Mouse (Mus musculus): Measurements from ENCODE around the gene Pus10. TPM values are rescaled to one million over a fixed set of nuclear protein-coding genes. Genes with fewer than 3 reads are reported as not detected.
"Not testable (repeated sequence)": the region's sequence is repeated elsewhere in the genome, so short reads cannot be mapped to it uniquely, and the experiment has no call there.

Gene Pus10
- polyA plus RNA-seq, 1 experiment from 2014 or later: 23.8 TPM

- Histone ChIP-seq H3K9ac (ENCODE audit: low read length) (no peak overlapping the region), H3K9me3 (ENCODE audit: control insufficient read depth, low read length) (no peaks in the 10 kb centered on the region), H3K27me3 (replicated peaks; ENCODE audit: control insufficient read depth, insufficient read depth, low read length) (no peaks in the 10 kb centered on the region), H3K4me3 (ENCODE audit: low read depth, low read length) (no peak overlapping the region), H3K4me2 (ENCODE audit: low read length) (no peak overlapping the region), H3K27ac (ENCODE audit: low read depth) (no peak overlapping the region), H3K4me1 (replicated peaks; ENCODE audit: control insufficient read depth, insufficient read depth, low read length) (no peaks in the 10 kb centered on the region), H3K36me3 (ENCODE audit: control insufficient read depth, insufficient read depth, low read length) (no peaks in the 10 kb centered on the region)
- WGBS: 89% methylated on average over 1 of the region's 1 CpGs
- ATAC-seq (replicated peaks; ENCODE audit: low FRiP score, low TSS enrichment, low read depth) (no peak), DNase-seq (ENCODE audit: low spot score) (no peak)
These were observed 87.7 kb downstream of the Pus10 start for GRCm38 (mm10) chr11:23753136-23753710.

GRCm38 (mm10) chr11:23754329-23754728 is 88.9 kb downstream of the Pus10 start:
- Histone ChIP-seq H3K4me1 (replicated peaks; ENCODE audit: control insufficient read depth, insufficient read depth, low read length) (no peaks in the 10 kb centered on the region), H3K27me3 (replicated peaks; ENCODE audit: control insufficient read depth, insufficient read depth, low read length) (no peaks in the 10 kb centered on the region), H3K27ac (ENCODE audit: low read depth) (no peak overlapping the region), H3K36me3 (ENCODE audit: control insufficient read depth, insufficient read depth, low read length) (no peaks in the 10 kb centered on the region), H3K9ac (ENCODE audit: low read length) (no peak overlapping the region), H3K9me3 (ENCODE audit: control insufficient read depth, low read length) (no peaks in the 10 kb centered on the region), H3K4me2 (ENCODE audit: low read length) (no peak overlapping the region), H3K4me3 (ENCODE audit: low read depth, low read length) (no peak overlapping the region)
- ATAC-seq (replicated peaks; ENCODE audit: low FRiP score, low TSS enrichment, low read depth): no peak
- no peak for DNase-seq (ENCODE audit: low spot score)

DNA sequence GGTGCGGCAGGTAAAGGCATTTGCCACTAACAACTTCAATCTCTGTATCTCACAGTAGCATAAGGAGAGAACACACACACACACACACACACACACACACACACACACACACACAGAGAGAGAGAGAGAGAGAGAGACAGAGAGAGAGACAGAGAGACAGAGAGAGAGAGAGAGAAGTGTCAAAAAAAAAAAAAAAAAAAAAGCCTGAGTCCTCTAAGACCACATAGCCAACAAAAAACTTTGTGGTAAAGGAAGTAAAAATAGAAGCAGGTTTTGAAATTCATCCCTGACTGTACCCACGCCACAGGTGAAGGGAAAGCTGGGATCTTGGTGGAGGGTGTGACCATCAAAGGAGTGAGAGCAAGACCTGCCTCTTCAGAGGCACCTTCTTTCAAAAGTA is 92.7 kb downstream of the Pus10 start:
- Histone ChIP-seq H3K4me3 (ENCODE audit: low read depth, low read length) (no peak overlapping the region), H3K4me1 (replicated peaks; ENCODE audit: control insufficient read depth, insufficient read depth, low read length) (no peaks in the 10 kb centered on the region), H3K27me3 (replicated peaks; ENCODE audit: control insufficient read depth, insufficient read depth, low read length) (no peaks in the 10 kb centered on the region), H3K9me3 (ENCODE audit: control insufficient read depth, low read length) (no peaks in the 10 kb centered on the region), H3K4me2 (ENCODE audit: low read length) (no peak overlapping the region), H3K36me3 (ENCODE audit: control insufficient read depth, insufficient read depth, low read length) (no peaks in the 10 kb centered on the region), H3K27ac (ENCODE audit: low read depth) (no peak overlapping the region), H3K9ac (ENCODE audit: low read length) (no peak overlapping the region)
- WGBS: 82% methylated on average over 2 of the region's 2 CpGs
- no peak for ATAC-seq (replicated peaks; ENCODE audit: low FRiP score, low TSS enrichment, low read depth)
- DNase-seq (ENCODE audit: low spot score): no peak

DNA sequence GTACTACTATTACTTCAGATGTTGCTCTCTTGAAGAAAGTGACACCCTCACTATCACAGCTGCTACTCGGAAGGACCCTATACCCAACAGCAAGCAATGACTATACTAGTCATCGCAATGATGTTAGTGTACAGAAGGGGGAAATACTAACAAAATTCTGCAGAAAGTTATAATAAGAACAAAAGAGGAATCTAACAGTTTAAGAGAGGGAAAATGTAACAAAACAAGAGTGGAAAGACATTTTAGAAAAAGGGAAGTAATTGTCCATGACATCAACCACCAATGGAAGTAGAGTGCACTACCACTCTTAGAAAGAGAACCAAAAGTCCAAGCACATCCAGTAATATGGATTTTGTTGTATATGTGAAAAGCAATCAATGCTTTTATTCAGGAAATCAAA is 97.2 kb downstream of the Pus10 start:
- Histone ChIP-seq H3K4me1 (replicated peaks; ENCODE audit: control insufficient read depth, insufficient read depth, low read length) (no peaks in the 10 kb centered on the region), H3K9ac (ENCODE audit: low read length) (no peak overlapping the region), H3K9me3 (ENCODE audit: control insufficient read depth, low read length) (no peaks in the 10 kb centered on the region), H3K4me3 (ENCODE audit: low read depth, low read length) (no peak overlapping the region), H3K4me2 (ENCODE audit: low read length) (no peak overlapping the region), H3K27me3 (replicated peaks; ENCODE audit: control insufficient read depth, insufficient read depth, low read length) (no peaks in the 10 kb centered on the region), H3K36me3 (ENCODE audit: control insufficient read depth, insufficient read depth, low read length) (no peaks in the 10 kb centered on the region), H3K27ac (ENCODE audit: low read depth) (no peak overlapping the region)
- no peak for ATAC-seq (replicated peaks; ENCODE audit: low FRiP score, low TSS enrichment, low read depth)
- 90% methylated on average over 2 of the region's 2 CpGs for WGBS
- no peak for DNase-seq (ENCODE audit: low spot score)

DNA sequence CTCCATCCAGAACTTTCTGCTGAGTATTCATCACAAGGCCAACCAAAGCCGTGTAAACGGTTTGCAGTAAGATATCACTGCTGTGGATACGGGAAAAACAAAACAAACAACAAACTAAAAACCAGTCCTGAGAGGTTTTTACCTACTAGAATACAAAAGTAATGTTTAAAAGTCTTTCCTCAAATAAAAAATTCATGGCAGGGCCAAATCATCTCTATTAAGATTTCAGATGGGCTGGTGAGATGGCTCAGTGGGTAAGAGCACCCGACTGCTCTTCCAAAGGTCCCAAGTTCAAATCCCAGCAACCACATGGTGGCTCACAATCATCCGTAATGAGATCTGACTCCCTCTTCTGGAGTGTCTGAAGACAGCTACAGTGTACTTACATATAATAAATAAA is 101.9 kb downstream of the Pus10 start:
- 83% methylated on average over 4 of the region's 5 CpGs for WGBS
- not testable (repeated sequence) for ATAC-seq (replicated peaks; ENCODE audit: low FRiP score, low TSS enrichment, low read depth); DNase-seq (ENCODE audit: low spot score); H3K27ac ChIP-seq (ENCODE audit: low read depth); H3K27me3 ChIP-seq (replicated peaks; ENCODE audit: control insufficient read depth, insufficient read depth, low read length); H3K4me3 ChIP-seq (ENCODE audit: low read depth, low read length); H3K9me3 ChIP-seq (ENCODE audit: control insufficient read depth, low read length); H3K4me2 ChIP-seq (ENCODE audit: low read length); H3K9ac ChIP-seq (ENCODE audit: low read length); H3K36me3 ChIP-seq (ENCODE audit: control insufficient read depth, insufficient read depth, low read length); H3K4me1 ChIP-seq (replicated peaks; ENCODE audit: control insufficient read depth, insufficient read depth, low read length)

DNA sequence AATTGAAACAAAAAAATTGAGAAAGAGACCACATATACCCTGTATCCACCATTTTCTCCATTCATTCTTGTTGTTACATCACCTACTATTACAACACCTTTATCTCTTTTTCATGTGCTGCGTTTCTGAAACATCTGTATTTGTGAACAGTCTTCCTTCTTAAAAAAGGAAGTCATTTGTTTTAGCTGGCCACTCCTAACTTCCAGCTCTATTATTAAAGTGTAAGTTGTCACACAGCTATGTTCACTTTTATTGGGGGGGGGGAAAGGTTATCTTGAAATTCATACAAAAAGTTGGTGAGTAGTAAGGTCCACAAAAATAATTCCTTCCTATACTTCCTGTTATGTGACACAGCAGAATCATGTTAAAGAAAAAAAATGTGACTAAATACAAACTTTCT is 102.5 kb downstream of the Pus10 start:
- DNase-seq (ENCODE audit: low spot score): no peak
- Histone ChIP-seq H3K9ac (ENCODE audit: low read length) (no peak overlapping the region), H3K4me3 (ENCODE audit: low read depth, low read length) (no peak overlapping the region), H3K27ac (ENCODE audit: low read depth) (no peak overlapping the region), H3K36me3 (ENCODE audit: control insufficient read depth, insufficient read depth, low read length) (no peaks in the 10 kb centered on the region), H3K9me3 (ENCODE audit: control insufficient read depth, low read length) (no peaks in the 10 kb centered on the region), H3K4me1 (replicated peaks; ENCODE audit: control insufficient read depth, insufficient read depth, low read length) (no peaks in the 10 kb centered on the region; the same call in 1 of the 2 replicates), H3K27me3 (replicated peaks; ENCODE audit: control insufficient read depth, insufficient read depth, low read length) (no peaks in the 10 kb centered on the region), H3K4me2 (ENCODE audit: low read length) (no peak overlapping the region)
- no peak for ATAC-seq (replicated peaks; ENCODE audit: low FRiP score, low TSS enrichment, low read depth)
- WGBS: 57% methylated on average over 1 of the region's 1 CpGs

GRCm38 (mm10) chr11:23769033-23769432 is 103.6 kb downstream of the Pus10 start:
- DNase-seq (ENCODE audit: low spot score): no peak
- Histone ChIP-seq H3K27me3 (replicated peaks; ENCODE audit: control insufficient read depth, insufficient read depth, low read length) (no peaks in the 10 kb centered on the region), H3K9me3 (ENCODE audit: control insufficient read depth, low read length) (0 out of 2 replicates have a peak, but pooled peaks cover 2% of the 10 kb centered on the region), H3K4me1 (replicated peaks; ENCODE audit: control insufficient read depth, insufficient read depth, low read length) (no peaks in the 10 kb centered on the region; the same call in 1 of the 2 replicates), H3K27ac (ENCODE audit: low read depth) (no peak overlapping the region), H3K4me3 (ENCODE audit: low read depth, low read length) (no peak overlapping the region), H3K36me3 (ENCODE audit: control insufficient read depth, insufficient read depth, low read length) (no peaks in the 10 kb centered on the region), H3K4me2 (ENCODE audit: low read length) (no peak overlapping the region), H3K9ac (ENCODE audit: low read length) (no peak overlapping the region)
- ATAC-seq (replicated peaks; ENCODE audit: low FRiP score, low TSS enrichment, low read depth): no peak

- peak; percentile 13; the same call in 1 of the 2 replicates for ATAC-seq (replicated peaks; ENCODE audit: low FRiP score, low TSS enrichment, low read depth)
These were observed 104.4 kb downstream of the Pus10 start for GRCm38 (mm10) chr11:23769686-23770509.

DNA sequence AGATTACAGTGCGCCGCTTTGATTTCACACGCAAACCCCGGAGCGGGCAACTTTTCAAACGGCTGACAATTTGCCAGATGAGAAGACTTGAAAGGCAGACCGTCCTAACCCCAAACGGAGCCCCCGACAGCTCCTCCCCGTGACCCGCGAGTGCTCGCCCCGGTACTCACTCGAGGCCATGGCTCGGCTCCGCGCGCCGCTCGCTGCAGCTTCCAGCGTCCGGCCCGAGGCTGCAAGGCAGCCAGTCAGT is 105.0 kb downstream of the Pus10 start:
- H3K4me1 ChIP-seq (replicated peaks; ENCODE audit: control insufficient read depth, insufficient read depth, low read length): no peaks in the 10 kb centered on the region; the same call in 1 of the 2 replicates
- peak overlapping the region; percentile 91 for H3K4me2 ChIP-seq (ENCODE audit: low read length)
- H3K27me3 ChIP-seq (replicated peaks; ENCODE audit: control insufficient read depth, insufficient read depth, low read length): no peaks in the 10 kb centered on the region
- DNase-seq (ENCODE audit: low spot score) (no peak), ATAC-seq (replicated peaks; ENCODE audit: low FRiP score, low TSS enrichment, low read depth) (no peak)
- peak overlapping the region; percentile 95 for H3K27ac ChIP-seq (ENCODE audit: low read depth)
- under 1% methylated on average over 24 of the region's 24 CpGs for WGBS
- H3K9ac ChIP-seq (ENCODE audit: low read length): peak overlapping the region; percentile 75
- H3K4me3 ChIP-seq (ENCODE audit: low read depth, low read length): peak overlapping the region; percentile 81
- H3K9me3 ChIP-seq (ENCODE audit: control insufficient read depth, low read length): 0 out of 2 replicates have a peak, but pooled peaks cover 2% of the 10 kb centered on the region
- no peaks in the 10 kb centered on the region for H3K36me3 ChIP-seq (ENCODE audit: control insufficient read depth, insufficient read depth, low read length)

More at GRCm38 (mm10) chr11:23769686-23770509, 104.4 kb downstream of the Pus10 start:
- H3K27me3 ChIP-seq (replicated peaks; ENCODE audit: control insufficient read depth, insufficient read depth, low read length): no peaks in the 10 kb centered on the region
- WGBS: under 1% methylated on average over 25 of the region's 25 CpGs
- no peaks in the 10 kb centered on the region for H3K36me3 ChIP-seq (ENCODE audit: control insufficient read depth, insufficient read depth, low read length)
- peak overlapping the region; percentile 81 for H3K4me3 ChIP-seq (ENCODE audit: low read depth, low read length)
- H3K9ac ChIP-seq (ENCODE audit: low read length): peak overlapping the region; percentile 75
- H3K27ac ChIP-seq (ENCODE audit: low read depth): peak overlapping the region; percentile 95
- no peak for DNase-seq (ENCODE audit: low spot score)
- H3K4me1 ChIP-seq (replicated peaks; ENCODE audit: control insufficient read depth, insufficient read depth, low read length): no peaks in the 10 kb centered on the region; the same call in 1 of the 2 replicates
- H3K4me2 ChIP-seq (ENCODE audit: low read length): peak overlapping the region; percentile 91
- 0 out of 2 replicates have a peak, but pooled peaks cover 2% of the 10 kb centered on the region for H3K9me3 ChIP-seq (ENCODE audit: control insufficient read depth, low read length)

Measured in intestine, embryonic 14.5 days (tissue).